Mouse (Mus musculus) limb, embryonic 14.5 days (tissue): ENCODE measurements around the gene Dcdc2a. TPM values are rescaled to one million over a fixed set of nuclear protein-coding genes. Genes with fewer than 3 reads are reported as not detected.
A peak's percentile ranks its signal among the peaks of the same experiment; 100 is the strongest.

Experiments used
- ATAC-seq: fragments of 200-750 bp; cut with Nextera tagmentation; 2 replicates; pipeline ENCODE4 v1.8.0; 2017; ENCODE audit warnings: low read depth, moderate number of reproducible peaks, moderate TSS enrichment; ENCODE audit not compliant: low FRiP score
- DNase-seq: peaks from one replicate; pipeline ENCODE4 v3.0.0-alpha.2; 2015; ENCODE audit warnings: low spot score
- H3K27ac ChIP-seq: fragments of 300-500 bp; sonication (generic); replicated peaks from 2 replicates; pipeline ENCODE4 v1.5.1; 2014; ENCODE audit warnings: low read depth, mild to moderate bottlenecking, low read length, moderate library complexity, mixed read lengths
- H3K27me3 ChIP-seq: fragments of 300-500 bp; sonication (generic); 2 replicates; pipeline ENCODE4 v1.6.1; 2014; ENCODE audit warnings: low read length, mixed read lengths; ENCODE audit not compliant: control insufficient read depth, insufficient read depth
- H3K36me3 ChIP-seq: fragments of 300-500 bp; sonication (generic); 2 replicates; pipeline ENCODE4 v1.6.1; 2014; ENCODE audit warnings: mild to moderate bottlenecking, low read length, moderate library complexity, mixed read lengths; ENCODE audit not compliant: control insufficient read depth, insufficient read depth
- H3K4me1 ChIP-seq: fragments of 300-500 bp; sonication (generic); 2 replicates; pipeline ENCODE4 v1.6.1; 2014; ENCODE audit warnings: antibody characterized with exemption, low read length, mixed read lengths; ENCODE audit not compliant: control insufficient read depth, insufficient read depth
- H3K4me2 ChIP-seq: fragments of 300-500 bp; sonication (generic); replicated peaks from 2 replicates; pipeline ENCODE4 v1.6.1; 2014; ENCODE audit warnings: low read depth, mild to moderate bottlenecking, low read length, moderate library complexity; ENCODE audit not compliant: severe bottlenecking
- H3K4me3 ChIP-seq: fragments of 300-500 bp; sonication (generic); replicated peaks from 2 replicates; pipeline ENCODE4 v1.5.1; 2014; ENCODE audit warnings: low read length
- H3K9ac ChIP-seq: fragments of 300-500 bp; sonication (generic); 2 replicates; pipeline ENCODE4 v1.6.1; 2014; ENCODE audit warnings: mild to moderate bottlenecking, low read depth, low read length, moderate library complexity; ENCODE audit not compliant: severe bottlenecking
- H3K9me3 ChIP-seq: fragments of 300-500 bp; sonication (generic); 2 replicates; pipeline ENCODE4 v1.6.1; 2016; ENCODE audit warnings: low read length; ENCODE audit not compliant: control insufficient read depth
- POLR2A ChIP-seq: fragments of 200-500 bp; IDR thresholded peaks from 2 replicates; pipeline ENCODE4 v1.8.0; 2012; ENCODE audit warnings: inconsistent platforms, mild to moderate bottlenecking, moderate library complexity, borderline replicate concordance; ENCODE audit not compliant: insufficient read depth, insufficient read length; ENCODE audit errors: extremely low read depth
- WGBS: fragments of 180-500 bp; shearing (Covaris S2); extraction: QIAGEN DNeasy Blood & Tissue Kit; methylation state at CpG from one replicate; pipeline ENCODE4 v1.1.7; 2014; 5-methylcytosine and 5-hydroxymethylcytosine counted together
- polyA plus RNA-seq, 2 experiments: library from polyadenylated mRNA; depleted of rRNA in 1 of 2; stranded (reverse) in 1 of 2; unstranded in 1 of 2; fragments of >200 nt; fragmentation: Nextera tagmentation in 1 of 2; extraction: Ambion mirVana in 1 of 2; gene quantifications; 2 replicates each; pipeline versions ENCODE4 v1.2.1 to v1.2.3; 2012 to 2014

Dcdc2a gene
- polyA plus RNA-seq, 2 experiments: 0.82 to 0.84 TPM

DNA sequence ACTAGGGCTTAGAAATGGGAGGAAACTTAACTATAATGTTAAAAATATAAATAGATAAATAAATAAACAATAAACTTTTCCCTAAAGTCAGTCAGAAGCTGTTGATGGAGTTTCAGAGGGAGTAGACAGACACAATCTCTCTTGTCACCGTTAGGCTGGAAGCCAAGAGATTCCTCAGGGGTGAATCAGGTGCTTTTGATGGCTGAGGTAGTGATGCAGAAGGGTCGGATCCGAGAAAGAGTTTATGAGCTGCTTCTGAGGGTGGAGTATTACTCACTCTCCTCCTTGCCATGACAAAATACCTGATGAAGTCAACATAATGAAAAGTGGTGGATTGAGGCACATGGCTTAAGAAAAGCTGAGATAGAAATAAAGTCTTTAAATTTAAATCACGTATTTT lies 15.0 kb downstream of the Dcdc2a start:
- no peak overlapping the region for H3K27ac ChIP-seq
- H3K4me2 ChIP-seq: no peak overlapping the region
- DNase-seq: no peak
- H3K4me3 ChIP-seq: no peak overlapping the region
- H3K9ac ChIP-seq: no peak overlapping the region
- WGBS: 87% methylated on average over 4 of the region's 4 CpGs
- H3K4me1 ChIP-seq: no peaks in the 10 kb centered on the region
- no peaks in the 10 kb centered on the region for H3K36me3 ChIP-seq
- no peak for TF ChIP-seq POLR2A
- no peak for ATAC-seq
- H3K9me3 ChIP-seq: no peaks in the 10 kb centered on the region
- H3K27me3 ChIP-seq: no peaks in the 10 kb centered on the region

DNA sequence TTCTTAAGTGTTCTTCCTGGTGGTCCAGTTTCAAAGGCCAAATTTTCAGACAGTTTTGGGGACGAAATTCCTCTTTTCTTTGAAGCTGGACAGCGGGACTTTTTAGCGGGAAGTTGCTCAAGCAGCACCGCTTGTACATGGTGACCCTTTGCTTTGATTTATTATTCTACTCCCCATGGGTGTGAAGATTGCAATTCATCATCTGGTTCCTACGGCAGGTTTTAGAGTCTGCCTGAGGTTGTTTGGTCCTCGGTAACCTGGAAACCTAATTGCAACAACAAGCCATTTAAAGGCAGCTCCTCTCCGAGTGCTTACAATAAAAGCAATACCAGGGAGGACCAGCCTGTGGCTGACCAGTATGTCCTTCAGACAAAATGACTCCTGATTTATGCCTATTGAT lies 21.5 kb downstream of the Dcdc2a start:
- 7% methylated on average over 7 of the region's 7 CpGs for WGBS
- no peak overlapping the region for H3K9ac ChIP-seq
- H3K27me3 ChIP-seq: no peaks in the 10 kb centered on the region
- H3K36me3 ChIP-seq: no peaks in the 10 kb centered on the region
- no peaks in the 10 kb centered on the region for H3K9me3 ChIP-seq
- no peaks in the 10 kb centered on the region for H3K4me1 ChIP-seq
- H3K4me2 ChIP-seq: no peak overlapping the region
- TF ChIP-seq POLR2A: no peak
- no peak overlapping the region for H3K27ac ChIP-seq
- no peak overlapping the region for H3K4me3 ChIP-seq
- DNase-seq: no peak
- ATAC-seq: no peak

DNA sequence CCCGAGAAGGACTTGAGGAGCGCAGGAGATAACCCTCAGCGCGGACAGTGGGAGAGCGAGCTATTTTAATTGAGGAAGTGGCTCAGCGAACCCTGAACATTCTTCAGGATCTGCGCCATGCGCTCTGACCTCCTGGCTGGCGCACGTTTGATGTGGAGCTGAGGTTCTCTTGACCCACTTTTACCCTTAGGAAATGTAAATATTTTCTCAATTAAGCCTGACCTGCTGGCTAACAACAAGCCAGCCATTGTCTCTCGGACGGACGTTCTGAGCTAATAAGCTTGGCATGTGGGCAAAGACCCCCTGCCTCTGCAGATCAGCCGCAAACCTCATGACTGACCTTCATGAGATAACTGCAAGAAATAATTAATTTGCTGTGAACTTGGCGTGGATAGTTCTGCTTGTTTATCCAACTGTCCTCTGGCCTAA lies 27.4 kb downstream of the Dcdc2a start:
- Histone ChIP-seq H3K4me1 (no peaks in the 10 kb centered on the region), H3K4me2 (peak overlapping the region; percentile 16; the same call in 1 of the 2 replicates), H3K9ac (no peak overlapping the region), H3K9me3 (no peaks in the 10 kb centered on the region), H3K4me3 (no peak overlapping the region), H3K36me3 (no peaks in the 10 kb centered on the region), H3K27me3 (no peaks in the 10 kb centered on the region), H3K27ac (no peak overlapping the region)
- no peak for TF ChIP-seq POLR2A
- WGBS: 9% methylated on average over 15 of the region's 15 CpGs
- DNase-seq (no peak), ATAC-seq (no peak)

DNA sequence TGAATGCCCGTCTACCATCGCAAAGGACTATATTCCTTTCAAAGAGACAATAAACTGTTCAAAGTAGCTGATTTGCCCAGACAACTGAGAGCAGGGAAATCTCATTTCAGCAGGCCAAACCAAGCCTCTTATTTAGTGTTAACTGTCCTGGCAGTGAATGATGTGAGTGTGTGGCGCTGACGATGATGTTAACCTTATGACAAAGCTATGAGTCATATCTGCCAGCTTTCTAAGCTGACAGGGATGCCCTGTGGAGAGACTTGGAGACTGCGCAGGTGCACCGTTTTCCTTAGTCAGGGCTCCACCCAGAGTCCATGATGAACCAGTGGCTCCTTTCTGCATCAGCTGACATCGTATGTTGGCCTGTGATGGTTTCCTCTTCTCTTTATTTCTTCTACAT lies 29.3 kb downstream of the Dcdc2a start:
- DNase-seq (no peak), ATAC-seq (no peak)
- Histone ChIP-seq H3K4me1 (no peaks in the 10 kb centered on the region), H3K9ac (no peak overlapping the region), H3K27me3 (no peaks in the 10 kb centered on the region), H3K36me3 (no peaks in the 10 kb centered on the region), H3K4me3 (no peak overlapping the region), H3K4me2 (no peak overlapping the region), H3K27ac (no peak overlapping the region), H3K9me3 (no peaks in the 10 kb centered on the region)
- TF ChIP-seq POLR2A: no peak
- WGBS: 90% methylated on average over 7 of the region's 7 CpGs

DNA sequence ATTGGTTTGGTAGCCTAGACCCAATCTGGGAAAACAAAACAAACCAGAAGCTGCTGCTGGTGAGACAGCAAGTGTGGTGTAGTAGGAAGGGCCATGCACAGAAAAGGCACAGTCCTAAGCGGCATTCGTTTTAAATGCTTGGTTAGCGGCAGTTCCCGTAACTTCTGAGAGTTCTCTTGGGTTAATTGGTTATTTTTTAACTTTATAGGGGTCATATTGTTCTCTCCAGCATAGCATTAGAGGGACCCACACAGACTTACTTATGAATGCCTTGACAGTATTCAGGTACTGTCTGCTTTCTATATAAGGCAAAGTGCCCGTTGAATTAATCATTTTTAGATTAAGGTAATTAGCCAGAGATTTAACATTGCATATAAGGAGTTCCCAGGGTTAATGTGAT lies 35.5 kb downstream of the Dcdc2a start:
- no peak for TF ChIP-seq POLR2A
- ATAC-seq: no peak
- Histone ChIP-seq H3K27me3 (no peaks in the 10 kb centered on the region), H3K4me2 (no peak overlapping the region), H3K4me1 (no peaks in the 10 kb centered on the region), H3K4me3 (no peak overlapping the region), H3K36me3 (no peaks in the 10 kb centered on the region), H3K9me3 (no peaks in the 10 kb centered on the region), H3K9ac (no peak overlapping the region), H3K27ac (no peak overlapping the region)
- no peak for DNase-seq
- 38% methylated on average over 5 of the region's 5 CpGs for WGBS

DNA sequence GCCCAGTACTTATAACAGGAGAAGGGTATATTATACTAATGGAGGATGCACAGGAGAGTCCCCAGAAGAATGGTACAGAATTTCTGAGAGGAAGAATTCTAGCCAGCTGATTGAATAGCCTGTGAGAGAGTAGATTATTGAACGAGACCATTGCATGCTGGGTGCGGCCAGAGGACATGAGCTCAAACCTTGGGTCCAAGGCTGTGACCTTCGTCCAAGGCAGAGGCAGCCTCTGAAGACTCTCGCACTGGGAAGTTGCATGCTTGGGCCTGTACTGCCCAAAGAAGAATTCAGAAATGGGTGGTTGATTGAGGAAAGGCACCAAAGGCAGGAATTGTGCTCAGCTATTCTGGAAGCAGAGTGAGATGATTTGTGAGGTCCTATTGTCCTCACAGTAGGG lies 38.0 kb downstream of the Dcdc2a start:
- Histone ChIP-seq H3K27me3 (no peaks in the 10 kb centered on the region), H3K4me1 (no peaks in the 10 kb centered on the region), H3K4me2 (no peak overlapping the region), H3K36me3 (no peaks in the 10 kb centered on the region), H3K27ac (no peak overlapping the region), H3K9me3 (no peaks in the 10 kb centered on the region), H3K9ac (no peak overlapping the region), H3K4me3 (no peak overlapping the region)
- no peak for ATAC-seq
- DNase-seq: no peak
- no peak for TF ChIP-seq POLR2A
- 92% methylated on average over 4 of the region's 4 CpGs for WGBS
